In the genomic region with DNA sequence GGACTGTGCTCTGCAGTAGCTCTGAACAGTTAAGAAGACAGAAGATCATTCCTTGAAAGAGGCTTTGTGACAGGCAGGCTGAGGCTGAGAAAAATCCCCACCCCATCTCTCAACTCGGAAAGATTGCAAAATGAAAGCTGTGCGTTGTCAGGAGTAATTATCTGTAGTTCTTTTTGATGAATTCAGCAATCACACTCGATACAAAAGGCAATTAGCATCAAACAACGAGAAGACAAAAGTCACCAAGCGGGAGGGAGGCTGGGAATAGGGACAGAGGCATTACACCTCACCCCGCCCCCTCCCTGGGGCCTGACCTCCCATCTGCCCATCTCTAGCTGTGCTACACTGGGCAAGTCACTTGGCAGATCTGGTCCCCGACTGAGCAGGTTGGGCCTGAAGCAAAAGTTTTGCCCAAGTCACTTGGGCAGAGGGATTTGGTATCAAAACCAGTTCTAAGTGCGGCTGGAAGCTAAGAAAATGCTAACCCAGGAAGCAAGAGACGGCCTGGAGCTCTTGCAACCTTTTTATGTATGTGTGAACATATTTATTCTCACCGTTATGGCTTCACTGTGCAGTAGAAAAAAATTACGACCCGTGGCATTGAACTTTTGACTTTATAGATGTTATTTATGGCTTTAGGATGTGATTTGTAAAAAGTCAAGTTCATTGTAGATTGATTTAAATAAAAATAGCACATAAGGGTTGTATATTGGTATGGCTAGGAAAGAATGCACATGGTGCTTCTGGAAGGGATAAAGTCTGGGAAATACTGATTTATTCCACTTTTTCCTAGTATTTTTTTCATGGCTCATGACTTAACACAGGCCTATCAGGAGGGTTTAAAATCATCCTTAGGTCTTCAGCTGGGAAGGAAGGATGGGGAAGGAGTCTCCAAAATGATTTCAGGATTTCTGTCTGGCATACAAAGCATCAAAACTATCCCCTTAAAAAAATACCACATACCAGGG, we compare ENCODE assay signal across 19 mouse cellular contexts. TPM values are rescaled to one million over a fixed set of nuclear protein-coding genes. Genes with fewer than 3 reads are reported as not detected.
DNase-seq lines count a peak whose midpoint lies in the region; ATAC-seq lines count a peak whose summit lies in the region.
"Had no signal": no experiment of that assay in that cellular context is flagged by ENCODE, and none has a peak within 500 bp of the region (broad histone marks: within the 10 kb centered on the region; RNA-seq: fewer than 3 reads in every experiment).

No protein-coding gene starts in this region.

- no peak overlapping the region; the same call in 1 of the 2 replicates for H3K4me2 ChIP-seq in kidney, embryonic 14.5 days (replicated peaks; ENCODE audit: low read depth, low read length)
- peak overlapping the region; percentile 22 for H3K4me2 ChIP-seq in neural tube, embryonic 12.5 days (replicated peaks)
- no peak overlapping the region; the same call in 1 of the 2 replicates for H3K4me2 ChIP-seq in neural tube, embryonic 15.5 days
- H3K4me2 ChIP-seq: forebrain, embryonic 15.5 days; limb, embryonic 15.5 days had no signal

- H3K9me3 ChIP-seq in kidney, embryonic 14.5 days (ENCODE audit: control insufficient read depth, low read length) = no peaks in the 10 kb centered on the region
- no peaks in the 10 kb centered on the region for H3K9me3 ChIP-seq in neural tube, embryonic 12.5 days
- no peaks in the 10 kb centered on the region for H3K9me3 ChIP-seq in neural tube, embryonic 15.5 days (replicated peaks)
- H3K9me3 ChIP-seq: forebrain, embryonic 15.5 days; limb, embryonic 15.5 days had no signal

- no peak overlapping the region for H3K4me3 ChIP-seq in kidney, embryonic 14.5 days (ENCODE audit: low read length)
- no peak overlapping the region for H3K4me3 ChIP-seq in neural tube, embryonic 12.5 days
- H3K4me3 ChIP-seq in neural tube, embryonic 15.5 days (replicated peaks) = no peak overlapping the region
- H3K4me3 ChIP-seq: forebrain, embryonic 15.5 days; limb, embryonic 15.5 days; myocyte had no signal

- ATAC-seq in kidney, embryonic 14.5 days (ENCODE audit: low FRiP score, low TSS enrichment) = peak; percentile 78; the same call in 1 of the 2 replicates
- ATAC-seq in neural tube, embryonic 12.5 days (ENCODE audit: low FRiP score, low read depth) = peak; percentile 68; the same call in 1 of the 2 replicates
- ATAC-seq in neural tube, embryonic 15.5 days (ENCODE audit: low FRiP score) = no peak
- no peak for ATAC-seq in frontal cortex, adult (ENCODE audit: low TSS enrichment)
- ATAC-seq: CD4-positive, CD25-positive, alpha-beta regulatory T cell, adult 4 months; forebrain, embryonic 15.5 days had no signal

- no peak for DNase-seq in kidney, postnatal 25 days
- peak; percentile 21 for DNase-seq in mesoderm, embryonic 11.5 days (ENCODE audit: low read depth, low spot score)
- no peak for DNase-seq in thymus, postnatal 10 days (ENCODE audit: low spot score in 2 of 2)
- DNase-seq: cerebellum, adult 11 months; cerebellum, postnatal 36 days; heart, postnatal 10 days; kidney, postnatal 14 days; lung, adult 18-20 months; right cerebral cortex, postnatal 4 days; thymus, adult 2 months had no signal

- H3K36me3 ChIP-seq in kidney, embryonic 14.5 days (ENCODE audit: control insufficient read depth, insufficient read depth, low read length) = no peaks in the 10 kb centered on the region
- H3K36me3 ChIP-seq in neural tube, embryonic 12.5 days = no peaks in the 10 kb centered on the region
- no peaks in the 10 kb centered on the region for H3K36me3 ChIP-seq in neural tube, embryonic 15.5 days
- H3K36me3 ChIP-seq: forebrain, embryonic 15.5 days; limb, embryonic 15.5 days had no signal

- peak overlapping the region; percentile 4; the same call in 1 of the 2 replicates for H3K9ac ChIP-seq in kidney, embryonic 14.5 days (ENCODE audit: low read depth, low read length)
- no peak overlapping the region for H3K9ac ChIP-seq in neural tube, embryonic 12.5 days
- no peak overlapping the region for H3K9ac ChIP-seq in neural tube, embryonic 15.5 days (replicated peaks)
- H3K9ac ChIP-seq: forebrain, embryonic 15.5 days; limb, embryonic 15.5 days had no signal

- H3K27me3 ChIP-seq in kidney, embryonic 14.5 days (ENCODE audit: control insufficient read depth, insufficient read depth, low read length) = no peaks in the 10 kb centered on the region
- H3K27me3 ChIP-seq in neural tube, embryonic 12.5 days (replicated peaks) = no peaks in the 10 kb centered on the region
- no peaks in the 10 kb centered on the region for H3K27me3 ChIP-seq in neural tube, embryonic 15.5 days (replicated peaks)
- H3K27me3 ChIP-seq: forebrain, embryonic 15.5 days; limb, embryonic 15.5 days had no signal

- WGBS in kidney, embryonic 14.5 days = 29% methylated on average over 12 of the region's 12 CpGs
- 21% methylated on average over 12 of the region's 12 CpGs for WGBS in neural tube, embryonic 12.5 days
- WGBS in neural tube, embryonic 15.5 days = 18% methylated on average over 12 of the region's 12 CpGs

- H3K4me1 ChIP-seq in kidney, embryonic 14.5 days (ENCODE audit: control insufficient read depth, insufficient read depth, low read length) = peaks cover 17% of the 10 kb centered on the region; the same call in 1 of the 2 replicates
- peaks cover 9% of the 10 kb centered on the region for H3K4me1 ChIP-seq in neural tube, embryonic 12.5 days
- peaks cover 17% of the 10 kb centered on the region for H3K4me1 ChIP-seq in neural tube, embryonic 15.5 days

- peak overlapping the region; percentile 55; the same call in 1 of the 2 replicates for H3K27ac ChIP-seq in kidney, embryonic 14.5 days (ENCODE audit: low read depth, low read length)
- no peak overlapping the region for H3K27ac ChIP-seq in neural tube, embryonic 12.5 days
- H3K27ac ChIP-seq in neural tube, embryonic 15.5 days (replicated peaks) = no peak overlapping the region
- H3K27ac ChIP-seq: forebrain, embryonic 15.5 days; limb, embryonic 15.5 days; macrophage had no signal

RNA-seq across cellular contexts. Expression of a gene that starts 29.8 kb away (rescaled TPM):
- 1.5 and 1.9 TPM in 2 replicates for polyA plus RNA-seq in kidney, embryonic 14.5 days (2014; fragmentation: Nextera tagmentation; extraction: Ambion mirVana)
- polyA plus RNA-seq in neural tube, embryonic 12.5 days (2016; fragmentation: Nextera tagmentation; extraction: Ambion mirVana) = 1.8 and 2.6 TPM in 2 replicates
- polyA plus RNA-seq in neural tube, embryonic 15.5 days (2015; fragmentation: Nextera tagmentation; extraction: Ambion mirVana) = 6.6 and 8.0 TPM in 2 replicates
- polyA plus RNA-seq: macrophage had no signal

Comparison
In these comparisons a context has a peak if more than half of its experiments do, and no peak if none do; other contexts are left out.
1. ATAC-seq: peak in kidney, embryonic 14.5 days (single experiment) and neural tube, embryonic 12.5 days (single experiment); none in neural tube, embryonic 15.5 days (single experiment) and frontal cortex, adult (single experiment).